Mouse (Mus musculus): Measurements from ENCODE around the gene Gm11555. TPM values are rescaled to one million over a fixed set of nuclear protein-coding genes. Genes with fewer than 3 reads are reported as not detected.
"Not testable (repeated sequence)": the region's sequence is repeated elsewhere in the genome, so short reads cannot be mapped to it uniquely, and the experiment has no call there.

Gm11555 gene
- polyA plus RNA-seq (2012; rRNA removed) = not detected in 2 replicates

GRCm38 (mm10) chr11:99650136-99650535, at the start of gene Gm11555:
TSS of gene Gm11555 (minus strand) at chr11:99650236.
- TF ChIP-seq CTCF (IDR thresholded peaks at IDR 0.05; ENCODE audit: extremely low read depth, insufficient read depth, low read length) (no peak), POLR2A (IDR thresholded peaks at IDR 0.05; ENCODE audit: extremely low read depth, insufficient read depth, low read length) (no peak)
- H3K4me1 ChIP-seq (ENCODE audit: control insufficient read depth, insufficient read depth, low read length) = no peaks in the 10 kb centered on the region
- H3K4me3 ChIP-seq (ENCODE audit: insufficient read depth, low read length) = no peak within 1 kb of the TSS
- no peak within 1 kb of the TSS for H3K27ac ChIP-seq (ENCODE audit: insufficient read depth, low read length)

GRCm38 (mm10) chr11:99690463-99690862, 40.4 kb upstream of the Gm11555 start, which contains the start of gene Gm14190:
TSS of gene Gm14190 (minus strand) at chr11:99690740.
- TF ChIP-seq POLR2A (IDR thresholded peaks at IDR 0.05; ENCODE audit: extremely low read depth, insufficient read depth, low read length) (no peak), CTCF (IDR thresholded peaks at IDR 0.05; ENCODE audit: extremely low read depth, insufficient read depth, low read length) (no peak)
- Histone ChIP-seq H3K27ac (ENCODE audit: insufficient read depth, low read length) (no peak within 1 kb of the TSS), H3K4me3 (ENCODE audit: insufficient read depth, low read length) (no peak within 1 kb of the TSS), H3K4me1 (ENCODE audit: control insufficient read depth, insufficient read depth, low read length) (no peaks in the 10 kb centered on the region)

GRCm38 (mm10) chr11:99685235-99685634, 35.2 kb upstream of the Gm11555 start:
- H3K27ac ChIP-seq (ENCODE audit: insufficient read depth, low read length); H3K4me3 ChIP-seq (ENCODE audit: insufficient read depth, low read length); H3K4me1 ChIP-seq (ENCODE audit: control insufficient read depth, insufficient read depth, low read length): not testable (repeated sequence)

- TF ChIP-seq CTCF (IDR thresholded peaks at IDR 0.05; ENCODE audit: extremely low read depth, insufficient read depth, low read length) = no peak
- no peak for TF ChIP-seq POLR2A (IDR thresholded peaks at IDR 0.05; ENCODE audit: extremely low read depth, insufficient read depth, low read length)
- Histone ChIP-seq H3K4me1 (ENCODE audit: control insufficient read depth, insufficient read depth, low read length) (no peaks in the 10 kb centered on the region), H3K27ac (ENCODE audit: insufficient read depth, low read length) (no peak overlapping the region), H3K4me3 (ENCODE audit: insufficient read depth, low read length) (no peak overlapping the region)
Observed at GRCm38 (mm10) chr11:99683481-99683880, 33.4 kb upstream of the Gm11555 start.

- H3K27ac ChIP-seq (ENCODE audit: insufficient read depth, low read length) = no peak within 1 kb of the TSS
- H3K4me1 ChIP-seq (ENCODE audit: control insufficient read depth, insufficient read depth, low read length) = no peaks in the 10 kb centered on the region
- TF ChIP-seq CTCF (IDR thresholded peaks at IDR 0.05; ENCODE audit: extremely low read depth, insufficient read depth, low read length) (no peak), POLR2A (IDR thresholded peaks at IDR 0.05; ENCODE audit: extremely low read depth, insufficient read depth, low read length) (no peak)
- H3K4me3 ChIP-seq (ENCODE audit: insufficient read depth, low read length) = no peak within 1 kb of the TSS
Observed at GRCm38 (mm10) chr11:99665860-99666259, 15.8 kb upstream of the Gm11555 start, which contains the start of gene Krtap4-6. TSS of gene Krtap4-6 (minus strand) at chr11:99665960.

- no peak for TF ChIP-seq POLR2A (IDR thresholded peaks at IDR 0.05; ENCODE audit: extremely low read depth, insufficient read depth, low read length)
- TF ChIP-seq CTCF (IDR thresholded peaks at IDR 0.05; ENCODE audit: extremely low read depth, insufficient read depth, low read length) = no peak
- Histone ChIP-seq H3K4me3 (ENCODE audit: insufficient read depth, low read length) (no peak overlapping the region), H3K4me1 (ENCODE audit: control insufficient read depth, insufficient read depth, low read length) (no peaks in the 10 kb centered on the region), H3K27ac (ENCODE audit: insufficient read depth, low read length) (no peak overlapping the region)
Observed at GRCm38 (mm10) chr11:99662802-99663201, 12.8 kb upstream of the Gm11555 start.

- no peaks in the 10 kb centered on the region for H3K4me1 ChIP-seq (ENCODE audit: control insufficient read depth, insufficient read depth, low read length)
- H3K27ac ChIP-seq (ENCODE audit: insufficient read depth, low read length) = no peak overlapping the region
- H3K4me3 ChIP-seq (ENCODE audit: insufficient read depth, low read length) = no peak overlapping the region
- TF ChIP-seq POLR2A (IDR thresholded peaks at IDR 0.05; ENCODE audit: extremely low read depth, insufficient read depth, low read length) = no peak
- no peak for TF ChIP-seq CTCF (IDR thresholded peaks at IDR 0.05; ENCODE audit: extremely low read depth, insufficient read depth, low read length)
Observed at GRCm38 (mm10) chr11:99659256-99659655, 9.2 kb upstream of the Gm11555 start.

GRCm38 (mm10) chr11:99658467-99659010, 8.5 kb upstream of the Gm11555 start, which contains the start of gene Gm11563:
TSS of gene Gm11563 (minus strand) at chr11:99658960.
- not testable (repeated sequence) for H3K27ac ChIP-seq (ENCODE audit: insufficient read depth, low read length); H3K4me3 ChIP-seq (ENCODE audit: insufficient read depth, low read length); H3K4me1 ChIP-seq (ENCODE audit: control insufficient read depth, insufficient read depth, low read length)

GRCm38 (mm10) chr11:99657051-99657450, 7.0 kb upstream of the Gm11555 start:
- H3K4me3 ChIP-seq (ENCODE audit: insufficient read depth, low read length) = no peak overlapping the region
- no peaks in the 10 kb centered on the region for H3K4me1 ChIP-seq (ENCODE audit: control insufficient read depth, insufficient read depth, low read length)
- H3K27ac ChIP-seq (ENCODE audit: insufficient read depth, low read length) = no peak overlapping the region
- TF ChIP-seq POLR2A (IDR thresholded peaks at IDR 0.05; ENCODE audit: extremely low read depth, insufficient read depth, low read length) = no peak
- no peak for TF ChIP-seq CTCF (IDR thresholded peaks at IDR 0.05; ENCODE audit: extremely low read depth, insufficient read depth, low read length)

GRCm38 (mm10) chr11:99646444-99646843, 3.6 kb downstream of the Gm11555 start:
- TF ChIP-seq POLR2A (IDR thresholded peaks at IDR 0.05; ENCODE audit: extremely low read depth, insufficient read depth, low read length) (no peak), CTCF (IDR thresholded peaks at IDR 0.05; ENCODE audit: extremely low read depth, insufficient read depth, low read length) (no peak)
- Histone ChIP-seq H3K27ac (ENCODE audit: insufficient read depth, low read length) (no peak overlapping the region), H3K4me3 (ENCODE audit: insufficient read depth, low read length) (no peak overlapping the region), H3K4me1 (ENCODE audit: control insufficient read depth, insufficient read depth, low read length) (no peaks in the 10 kb centered on the region)

Data from cortical plate, adult 2 months (tissue).